Mouse (Mus musculus): ENCODE data around the gene Lonrf2.
A peak's percentile ranks its signal among the peaks of the same experiment; 100 is the strongest.

Gene Lonrf2

DNA sequence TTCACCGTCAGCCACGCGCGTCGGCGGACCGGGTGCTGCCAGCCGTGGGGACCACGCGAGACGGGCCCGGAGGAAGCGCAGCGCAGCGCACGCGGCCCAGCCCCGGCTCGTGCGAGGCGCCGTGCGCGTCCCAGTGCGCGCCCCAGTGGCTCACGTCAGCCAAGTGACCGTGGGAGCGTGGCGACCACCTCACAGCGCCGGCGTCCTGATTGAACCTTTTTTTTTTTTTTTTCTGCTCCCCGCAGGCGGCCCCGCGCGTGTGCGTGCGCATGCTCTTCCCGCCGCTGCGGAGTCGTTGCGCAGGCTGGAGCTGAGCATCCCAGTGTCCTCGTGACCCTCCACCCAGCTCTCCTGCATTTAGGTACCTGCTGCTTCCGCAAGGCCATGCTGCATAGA is at the start of gene Lonrf2:
Gene Lonrf2, minus strand, starts transcription at position 235 of the 396 bp plus-strand sequence.
- DNase-seq (ENCODE audit: low spot score in 2 of 2), result peak; percentile 44 to 68

DNA sequence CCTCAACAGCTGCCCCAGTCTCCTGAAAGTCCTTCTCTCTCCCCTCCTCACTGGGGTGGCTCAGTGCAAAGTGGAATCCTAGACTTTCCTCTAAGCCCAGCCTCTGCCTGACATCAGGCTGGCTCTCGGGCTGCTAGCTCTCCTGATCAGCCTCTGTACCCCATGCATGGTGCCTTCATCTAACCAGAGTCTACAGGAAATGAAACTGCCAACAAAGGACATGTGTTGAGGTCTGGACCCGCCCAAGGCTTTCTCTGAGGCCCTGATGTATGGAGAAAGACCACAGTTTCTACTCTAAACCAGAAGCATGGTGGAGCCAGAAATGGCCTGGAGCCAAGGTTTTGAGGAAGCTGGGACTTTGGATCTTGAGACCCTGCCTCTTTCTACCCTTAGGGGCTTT is 49.4 kb upstream of the Lonrf2 start:
- DNase-seq (ENCODE audit: low spot score in 2 of 2), result no peak

DNA sequence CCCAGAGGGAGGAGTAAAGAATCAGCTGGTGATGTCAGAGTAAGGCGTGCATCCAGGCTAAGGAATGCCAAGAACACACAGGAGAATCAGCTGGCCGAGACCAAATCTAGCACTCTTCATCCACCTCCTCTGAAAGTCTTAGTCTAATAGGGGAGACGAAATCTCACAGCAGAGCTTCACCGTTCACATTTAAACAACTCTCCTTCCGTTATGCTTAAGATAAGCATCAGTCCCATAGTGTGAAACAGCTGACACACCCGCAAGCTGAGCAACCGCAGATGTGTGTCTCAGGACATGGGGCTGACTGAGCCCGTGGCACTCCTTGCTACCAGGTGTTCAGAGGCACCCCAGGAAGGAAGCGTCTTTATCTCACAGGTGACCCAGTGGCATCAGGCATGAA is 47.3 kb upstream of the Lonrf2 start:
- no peak for DNase-seq (ENCODE audit: low spot score in 2 of 2)

DNA sequence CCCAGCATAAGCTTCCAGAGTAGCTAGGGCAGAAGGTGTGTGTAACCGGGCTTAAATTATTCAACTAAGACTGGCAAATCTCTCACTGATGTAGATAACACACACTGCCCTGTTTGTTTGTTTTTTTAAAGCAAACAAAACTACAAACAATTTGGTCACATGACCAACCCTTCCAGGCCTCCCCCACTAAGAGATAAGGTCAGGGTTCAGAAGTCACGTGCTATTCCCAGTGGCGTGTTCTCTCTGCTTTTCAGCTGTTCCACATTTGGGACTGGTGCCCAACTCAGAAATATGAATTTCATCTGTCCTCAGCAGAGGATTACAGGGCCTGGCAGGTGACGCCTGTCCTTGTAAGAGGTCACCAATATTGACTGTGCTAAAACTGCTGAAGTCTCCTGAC is 46.2 kb upstream of the Lonrf2 start:
- DNase-seq (ENCODE audit: low spot score in 2 of 2), result no peak

DNA sequence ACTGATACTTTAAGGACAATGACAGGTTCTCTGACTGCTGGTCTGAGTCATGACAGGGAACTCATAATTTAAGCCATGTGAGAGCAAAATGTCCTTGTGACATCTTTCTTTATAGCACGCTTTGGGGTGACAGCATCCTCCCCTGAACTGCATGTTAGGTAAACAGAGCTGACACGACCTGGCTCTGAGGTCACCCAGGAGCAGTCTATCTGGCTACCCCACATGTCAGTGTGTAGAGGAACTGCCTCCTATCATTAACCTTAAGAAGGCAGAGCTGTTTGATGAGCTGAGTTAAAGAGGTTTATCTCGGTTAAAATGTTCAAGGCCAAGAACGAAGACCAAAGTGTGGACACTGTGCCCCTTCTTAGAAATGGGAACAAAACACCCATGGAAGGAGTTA is 44.9 kb upstream of the Lonrf2 start:
- no peak for DNase-seq (ENCODE audit: low spot score in 2 of 2)

DNA sequence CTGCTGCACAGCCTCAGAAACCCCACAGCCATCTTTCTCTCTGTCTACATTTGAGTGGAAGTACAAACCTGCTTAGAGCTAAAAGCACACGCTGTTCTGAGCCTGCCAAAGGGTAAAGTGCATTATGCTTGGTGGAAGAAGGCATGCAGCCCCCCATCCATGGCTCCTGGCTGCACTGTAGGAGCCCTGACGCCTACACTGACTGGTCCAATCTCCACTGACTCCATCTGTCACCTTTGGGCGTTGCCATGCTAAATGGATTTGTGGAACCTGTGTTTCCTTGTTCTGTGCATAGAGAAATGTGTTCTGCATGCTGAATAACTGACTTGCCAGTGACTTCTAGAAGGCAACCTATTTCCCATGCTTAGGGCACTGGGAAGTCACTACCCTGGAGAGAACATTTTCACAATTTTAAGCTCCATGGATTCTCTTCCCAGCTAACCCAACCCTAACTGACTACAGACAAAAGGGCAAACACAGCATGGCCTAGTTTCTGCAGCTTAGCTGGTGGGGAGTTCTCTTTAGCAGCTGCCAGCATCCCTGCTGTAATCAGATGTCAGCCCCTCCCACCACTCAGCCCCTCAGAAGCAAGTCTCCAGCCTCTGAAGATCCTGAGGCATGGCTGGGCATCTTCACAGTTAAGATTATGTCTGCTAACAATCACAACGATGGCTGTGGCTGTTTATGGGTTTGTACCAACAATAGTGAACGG is 40.3 kb upstream of the Lonrf2 start:
- DNase-seq (ENCODE audit: low spot score in 2 of 2), result no peak

DNA sequence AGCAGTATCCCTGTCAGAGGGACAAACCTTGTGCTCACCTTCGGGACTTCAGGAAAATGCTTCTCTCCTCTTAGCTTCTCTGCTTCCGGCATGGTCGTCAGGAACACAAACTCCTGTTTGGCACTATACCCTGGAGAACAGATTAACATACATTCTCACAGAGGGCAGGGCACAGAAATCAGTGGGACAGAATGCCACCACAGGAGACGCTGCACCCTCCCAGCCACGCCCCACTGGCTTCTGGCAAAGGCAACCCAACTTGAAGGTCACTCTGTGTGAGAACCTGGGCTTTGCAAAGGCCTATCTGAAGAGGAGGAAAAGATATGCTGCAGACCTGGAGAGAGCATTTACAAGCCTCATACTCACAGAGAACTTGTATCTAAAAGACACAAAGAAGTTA is 37.4 kb upstream of the Lonrf2 start:
- no peak for DNase-seq (ENCODE audit: low spot score in 2 of 2)

DNA sequence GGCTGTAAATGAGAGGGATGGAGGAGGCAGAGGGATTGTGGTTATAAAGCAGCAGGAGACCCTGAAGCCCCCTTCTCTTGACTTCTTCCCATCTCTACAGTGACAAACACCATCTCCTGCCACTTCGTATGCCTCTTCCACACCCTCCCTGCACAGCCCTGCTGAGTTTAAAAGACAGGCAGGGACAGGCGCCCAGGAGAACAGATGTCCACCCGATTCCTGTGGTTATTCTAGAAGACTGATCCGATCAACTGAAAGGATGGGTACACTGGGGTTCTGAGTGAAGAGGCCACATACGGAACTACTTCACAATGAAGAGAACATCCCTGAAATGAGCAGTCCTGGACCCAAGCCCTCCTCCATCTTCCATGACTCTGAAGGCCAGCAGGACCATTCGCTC is 35.3 kb upstream of the Lonrf2 start:
- no peak for DNase-seq (ENCODE audit: low spot score in 2 of 2)

DNA sequence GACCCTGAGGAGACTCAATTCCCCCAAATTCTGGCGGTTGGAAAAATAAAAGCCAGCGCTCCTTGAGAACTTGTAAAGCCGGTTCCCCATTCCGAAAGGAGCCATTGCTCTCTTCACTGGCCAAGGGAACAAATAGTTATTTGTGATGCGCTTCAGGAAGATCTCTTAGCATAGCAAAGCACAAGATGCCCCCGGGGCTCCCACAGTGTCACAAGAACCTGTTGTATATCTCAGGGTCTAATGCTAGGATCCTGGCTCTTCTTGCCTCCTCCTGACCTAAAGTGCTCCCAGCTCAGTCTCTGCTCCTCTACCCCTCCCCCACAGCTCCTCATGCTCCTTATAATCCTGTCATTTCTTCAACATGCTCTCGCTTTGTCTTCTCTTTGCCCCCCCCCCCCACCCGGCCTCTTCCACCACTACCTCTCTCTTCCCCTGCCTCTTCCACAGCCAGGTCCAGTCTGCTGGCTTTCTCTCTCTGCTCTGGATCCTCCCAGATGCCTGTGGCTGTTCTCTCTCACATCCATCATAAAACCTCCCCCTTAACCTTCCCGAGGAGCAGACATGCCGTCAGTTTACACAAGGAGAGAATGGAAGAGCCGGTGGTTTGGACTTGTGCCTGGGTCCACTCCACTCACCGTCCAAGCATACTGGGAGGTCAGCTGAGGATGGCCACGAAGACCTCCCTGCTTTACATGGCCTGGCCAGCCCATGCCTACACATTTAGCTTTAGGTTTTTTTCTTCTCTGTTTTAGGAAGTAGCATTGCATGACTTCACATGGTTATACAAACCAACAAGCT is 33.1 kb upstream of the Lonrf2 start:
- DNase-seq (ENCODE audit: low spot score in 2 of 2), result no peak

DNA sequence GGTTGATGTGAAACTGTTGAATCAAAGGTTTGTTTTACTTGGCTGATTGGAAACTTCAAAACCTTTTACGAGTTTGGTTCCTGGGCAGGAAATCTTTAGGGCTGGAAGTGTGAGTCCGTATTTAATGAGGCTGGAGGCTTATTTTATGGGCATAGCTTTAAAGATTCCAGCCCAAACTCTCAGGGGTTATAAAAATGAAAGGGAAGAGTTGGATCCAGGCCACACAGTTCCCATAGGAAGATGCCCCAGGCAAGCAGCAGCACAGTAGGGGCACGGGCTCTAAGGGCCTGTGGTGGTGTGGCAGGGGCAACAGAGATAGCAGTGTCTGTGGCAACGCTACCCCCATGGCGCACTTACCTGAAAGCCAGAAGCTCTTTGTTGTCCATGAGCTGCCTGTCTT is 29.7 kb upstream of the Lonrf2 start:
- DNase-seq (ENCODE audit: low spot score in 2 of 2), result no peak

DNA sequence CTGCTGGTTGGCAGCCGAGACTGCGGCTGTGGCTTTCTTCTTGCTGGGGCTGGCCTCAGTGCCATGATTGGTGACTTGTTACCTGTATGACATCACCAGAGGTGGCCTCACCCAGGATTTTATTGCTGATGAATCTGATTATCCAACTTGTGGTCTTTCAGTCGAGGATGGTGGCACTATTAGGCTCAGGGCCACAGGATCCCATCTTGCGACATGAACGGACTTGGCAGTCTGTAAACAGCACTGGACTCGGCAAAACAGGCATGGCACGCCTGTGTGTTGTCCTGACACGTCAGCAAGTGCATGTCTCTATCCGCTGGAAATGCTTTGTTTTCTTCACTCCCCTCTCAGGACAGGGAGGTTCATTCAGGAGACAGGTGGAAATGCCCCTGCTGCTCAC is 27.8 kb upstream of the Lonrf2 start:
- no peak for DNase-seq (ENCODE audit: low spot score in 2 of 2)

DNA sequence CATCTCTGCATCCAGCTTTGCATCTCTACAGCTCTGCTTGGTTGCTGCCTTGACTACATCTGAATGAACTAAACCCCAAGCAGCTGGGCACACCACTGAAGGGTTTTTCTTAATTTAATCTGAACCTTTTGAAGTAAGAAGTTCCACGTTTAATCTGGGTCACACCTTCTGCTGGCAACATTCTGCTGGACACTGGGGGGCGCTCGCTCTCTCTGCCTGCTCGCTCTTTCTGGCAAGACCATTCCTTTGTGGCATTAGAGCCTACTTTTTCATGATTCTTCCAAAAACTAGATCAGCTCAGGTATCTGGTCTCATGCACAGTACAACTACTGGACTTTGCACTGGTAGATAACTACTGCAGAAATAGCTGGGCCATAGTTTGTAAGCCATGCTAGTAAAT is 25.7 kb upstream of the Lonrf2 start:
- peak in 1 of 2 experiments; percentile 47 for DNase-seq (ENCODE audit: low spot score in 2 of 2)

DNA sequence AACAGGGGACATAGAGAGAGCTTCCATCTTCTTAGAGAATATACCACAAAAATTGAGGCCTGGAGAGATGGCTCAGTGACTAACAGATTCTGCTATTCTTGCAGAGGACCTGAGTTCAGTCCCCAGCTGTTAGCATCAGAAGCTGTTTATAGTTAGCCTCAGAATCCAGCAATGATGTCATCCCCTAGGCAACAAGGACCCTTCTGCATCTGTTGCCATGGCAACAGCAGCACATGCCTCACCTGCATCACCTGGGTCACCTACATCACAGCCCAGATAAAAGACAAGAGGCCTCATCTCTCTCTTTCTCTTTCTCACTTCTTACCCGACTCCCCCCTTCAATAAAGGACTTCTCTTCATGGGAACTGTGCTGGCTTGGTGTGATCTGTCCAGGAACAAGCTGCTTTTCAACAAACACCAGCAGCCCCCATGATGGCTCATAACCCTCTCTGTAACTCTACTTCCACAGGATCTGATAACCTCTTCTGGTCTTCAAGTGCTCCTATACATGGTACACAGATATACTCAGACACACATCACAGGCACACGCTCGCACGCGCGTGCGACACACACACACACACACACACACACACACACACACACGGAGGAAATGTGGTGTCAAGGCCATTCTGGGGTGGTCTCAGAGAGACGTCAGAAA is 24.5 kb upstream of the Lonrf2 start:
- no peak for DNase-seq (ENCODE audit: low spot score in 2 of 2)

DNA sequence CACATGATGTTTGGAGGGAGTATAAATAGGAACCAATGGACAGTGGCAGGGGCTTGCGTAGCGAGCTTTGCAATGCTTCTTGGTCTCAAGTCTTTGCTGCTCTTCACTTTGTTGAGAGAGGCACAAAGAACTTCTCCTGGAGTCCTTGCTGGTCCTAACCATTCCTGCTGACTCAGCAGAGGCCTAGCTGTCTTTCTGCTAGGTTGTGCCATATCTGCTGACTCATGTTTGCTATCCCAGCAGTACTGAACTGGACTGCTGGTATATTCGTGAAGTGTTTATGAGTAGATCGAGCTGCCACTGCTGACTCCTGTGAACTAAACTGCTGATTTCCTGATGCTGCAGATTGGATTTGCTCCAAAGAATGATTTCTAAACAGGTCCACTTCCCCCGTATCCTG is 23.7 kb upstream of the Lonrf2 start:
- no peak for DNase-seq (ENCODE audit: low spot score in 2 of 2)

DNA sequence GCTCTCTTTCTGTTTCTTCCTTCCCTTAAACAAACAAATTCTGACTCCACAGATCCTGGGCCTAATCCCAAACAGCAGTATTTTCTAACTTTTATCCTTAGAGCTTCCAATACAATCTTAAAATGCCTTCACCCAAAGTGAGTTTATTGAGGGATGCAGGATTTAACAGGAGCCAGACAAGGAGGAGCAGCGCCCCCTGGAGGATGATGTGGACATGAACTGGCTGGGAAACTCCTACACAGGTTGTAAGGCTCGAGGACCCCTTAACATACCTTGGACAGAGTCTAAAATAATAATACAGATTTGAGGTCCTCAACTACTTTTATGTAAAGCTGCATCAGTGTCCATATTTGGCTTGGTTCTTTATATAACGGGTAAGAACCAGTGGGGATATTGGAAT is 19.7 kb upstream of the Lonrf2 start:
- peak; percentile 66 to 76 for DNase-seq (ENCODE audit: low spot score in 2 of 2)

DNA sequence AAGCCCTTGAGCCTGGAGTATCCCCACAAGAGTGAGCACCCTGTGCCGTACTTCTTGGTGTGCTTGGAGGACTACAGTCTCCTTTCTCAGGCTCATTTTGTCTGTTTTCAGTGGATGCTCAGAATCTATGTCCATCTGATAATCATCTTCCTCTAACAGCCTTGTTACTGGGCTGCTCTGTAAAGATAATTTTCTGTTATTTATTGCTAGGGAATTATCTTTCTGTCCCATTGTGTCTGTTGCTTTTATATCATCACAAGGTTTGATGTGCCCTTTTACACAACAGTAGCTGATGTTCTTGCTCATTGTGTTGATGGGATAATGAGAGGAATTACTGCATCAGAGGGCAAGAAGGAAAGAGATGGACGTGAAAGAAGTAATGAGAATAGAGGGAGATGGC is 15.7 kb upstream of the Lonrf2 start:
- DNase-seq (ENCODE audit: low spot score in 2 of 2), result no peak

DNA sequence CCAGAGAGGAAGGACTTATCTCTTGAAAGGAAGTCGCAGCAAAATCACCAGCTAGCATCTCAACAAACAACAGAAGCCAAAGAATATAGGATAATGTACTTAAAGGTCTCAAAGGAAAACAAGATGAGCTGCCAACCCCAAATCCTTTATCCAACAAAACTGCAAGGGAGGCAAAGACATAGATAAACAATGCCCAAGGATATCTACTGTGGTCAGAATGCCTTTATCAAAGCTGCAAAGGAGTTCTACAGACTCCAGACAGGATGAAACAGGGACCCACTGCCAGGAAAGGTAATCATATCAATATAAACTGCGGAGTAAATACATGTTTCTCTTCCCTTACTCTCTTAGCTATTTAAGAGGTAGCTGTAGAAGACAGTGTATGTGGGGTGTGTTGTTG is 14.1 kb upstream of the Lonrf2 start:
- DNase-seq (ENCODE audit: low spot score in 2 of 2), result no peak

DNA sequence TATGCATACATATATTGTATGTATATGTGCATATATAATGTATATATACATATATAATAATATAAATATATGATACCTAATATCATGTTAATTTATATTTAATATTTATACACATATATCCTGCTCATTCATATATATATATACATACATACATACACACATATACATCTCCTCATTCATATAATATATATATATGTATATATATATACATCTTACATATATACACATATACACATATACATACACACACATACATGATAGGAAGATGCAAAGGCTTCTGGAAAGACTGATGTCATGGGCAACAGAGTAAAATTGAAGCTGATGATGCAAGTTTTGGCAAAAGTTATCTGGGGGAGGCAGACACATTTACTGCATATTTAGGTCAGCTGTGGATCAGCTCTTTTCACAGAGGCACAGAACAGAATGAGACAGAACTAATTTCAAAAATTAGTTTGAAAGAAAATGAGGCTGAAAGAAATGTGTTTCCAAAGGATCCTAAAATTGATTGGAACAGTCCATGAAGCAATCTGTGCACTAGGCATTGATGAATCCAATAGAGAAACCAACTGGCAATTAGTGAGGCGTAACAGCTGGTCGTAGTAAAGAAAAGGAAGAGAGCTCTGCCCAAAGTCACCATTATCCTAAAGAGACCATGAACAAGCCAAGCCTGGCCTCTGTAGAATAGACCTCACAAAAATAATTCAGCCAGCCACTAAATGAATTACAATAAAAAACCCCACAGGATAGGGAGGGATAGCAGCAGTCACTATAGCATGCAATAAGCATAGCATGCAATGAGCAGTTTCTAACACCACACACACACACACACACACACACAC is 12.2 kb upstream of the Lonrf2 start:
- no peak for DNase-seq (ENCODE audit: low spot score in 2 of 2)

DNA sequence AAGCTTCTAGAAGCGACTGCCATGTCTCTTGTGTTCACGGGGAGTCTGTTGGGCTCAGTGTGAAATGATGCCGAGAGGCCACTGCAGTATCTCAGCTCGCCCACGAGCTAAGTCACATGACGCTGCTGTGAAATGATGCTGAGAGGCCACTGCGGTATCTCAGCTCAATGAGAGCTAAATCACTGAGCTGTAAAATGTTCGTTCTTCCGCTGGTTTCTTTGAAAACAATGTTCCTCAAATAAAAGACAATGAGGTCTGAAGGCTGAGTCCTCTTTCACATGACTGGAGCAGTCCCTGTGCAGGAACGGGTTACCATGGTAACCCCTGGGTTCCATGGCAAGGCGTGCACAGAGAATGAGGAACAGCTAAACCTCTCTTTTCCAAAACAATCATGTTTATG is 11.5 kb upstream of the Lonrf2 start:
- peak in 1 of 2 experiments; percentile 29 for DNase-seq (ENCODE audit: low spot score in 2 of 2)

DNA sequence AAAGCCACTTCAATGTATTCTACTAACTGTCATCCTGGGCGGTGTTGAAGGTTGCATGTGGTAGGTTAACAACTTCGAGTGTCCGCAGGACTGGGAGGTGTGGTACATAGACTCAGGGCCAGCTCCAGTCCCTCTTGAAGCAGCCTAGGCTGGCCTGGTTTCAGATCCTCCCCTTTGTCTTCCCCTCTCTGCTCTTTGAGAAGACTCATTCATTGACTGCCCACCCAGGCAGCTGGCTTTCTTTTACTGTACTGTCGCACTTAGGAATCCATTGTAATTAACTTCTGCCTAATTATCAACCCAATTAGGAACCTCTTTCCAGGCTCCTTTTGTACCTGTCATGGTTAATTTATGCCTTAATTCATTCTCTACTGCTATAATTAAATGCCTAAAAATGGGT is 6.8 kb upstream of the Lonrf2 start:
- no peak for DNase-seq (ENCODE audit: low spot score in 2 of 2)

DNA sequence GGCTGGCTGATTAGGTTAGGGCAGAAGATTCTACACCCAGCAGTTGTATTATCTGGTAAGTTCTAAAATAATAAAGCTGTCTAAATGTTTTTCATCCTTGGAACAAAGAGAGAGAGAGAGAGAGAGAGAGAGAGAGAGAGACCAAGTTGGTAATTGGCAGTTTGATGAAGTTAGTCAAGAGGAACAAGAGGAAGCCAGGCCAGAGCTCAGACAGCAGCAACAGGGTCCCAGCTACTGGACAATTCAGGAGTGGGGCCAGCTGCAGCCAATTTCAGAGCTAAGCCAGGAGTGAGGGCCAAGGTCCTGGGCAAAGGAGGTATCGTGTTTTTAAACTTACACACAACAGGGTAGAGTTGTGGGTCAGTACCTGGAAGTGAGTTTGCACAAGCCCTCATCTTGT is 6.3 kb upstream of the Lonrf2 start:
- no peak for DNase-seq (ENCODE audit: low spot score in 2 of 2)

DNA sequence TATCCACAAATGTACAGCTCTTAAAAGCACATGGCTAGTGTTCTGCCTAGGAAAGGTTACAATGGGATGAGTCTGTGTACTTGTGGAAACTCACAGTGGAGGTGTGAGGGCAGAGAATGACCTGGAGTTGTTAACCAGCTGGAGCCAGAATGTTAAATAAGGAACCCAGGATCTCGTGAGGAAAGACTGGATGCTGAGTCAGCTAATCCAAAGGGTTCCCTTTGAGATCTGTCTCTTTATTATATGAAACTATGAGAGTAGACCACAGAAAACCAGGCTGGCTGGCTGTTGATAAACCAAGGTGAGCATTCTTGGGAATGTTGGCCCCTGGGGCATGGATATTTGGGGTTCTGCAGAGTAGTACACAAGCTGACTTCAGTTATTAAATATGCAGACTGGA is 3.4 kb upstream of the Lonrf2 start:
- DNase-seq (ENCODE audit: low spot score in 2 of 2), result no peak

Data from cerebellum, postnatal 4 days (tissue).